ENCODE assay signal across 9 mouse cellular contexts in the genomic region with DNA sequence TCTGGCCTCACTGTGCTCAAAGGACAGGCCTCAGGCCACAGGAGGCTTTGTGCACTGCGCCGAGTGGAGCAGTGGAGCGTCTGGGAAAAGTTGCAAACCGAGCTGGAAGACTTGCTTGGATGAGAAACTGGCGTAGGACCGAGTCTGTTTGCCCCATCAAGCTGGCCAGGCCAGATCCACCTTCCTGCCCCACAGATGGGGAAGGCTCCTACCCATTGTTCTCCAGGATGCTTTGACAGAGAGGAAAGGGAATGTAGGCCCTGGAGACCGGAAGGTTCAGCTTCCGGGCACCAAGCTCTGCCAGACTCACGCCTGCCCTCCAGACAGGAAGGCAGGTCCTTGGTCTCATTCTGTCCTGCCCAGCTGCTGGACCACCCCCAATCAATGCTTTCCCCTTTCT. TPM values are rescaled to one million over a fixed set of nuclear protein-coding genes. Genes with fewer than 3 reads are reported as not detected.
DNase-seq lines count a peak whose midpoint lies in the region; ATAC-seq lines count a peak whose summit lies in the region.
"Had no signal": no experiment of that assay in that cellular context is flagged by ENCODE, and none has a peak within 500 bp of the region (broad histone marks: within the 10 kb centered on the region; RNA-seq: fewer than 3 reads in every experiment).

No protein-coding gene starts in this region.

- no peaks in the 10 kb centered on the region for H3K27me3 ChIP-seq in embryonic facial prominence, embryonic 15.5 days
- no peaks in the 10 kb centered on the region for H3K27me3 ChIP-seq in heart, embryonic 13.5 days (replicated peaks)
- no peaks in the 10 kb centered on the region for H3K27me3 ChIP-seq in kidney, embryonic 15.5 days
- no peaks in the 10 kb centered on the region for H3K27me3 ChIP-seq in lung, embryonic 15.5 days
- H3K27me3 ChIP-seq: Patski had no signal

- no peak overlapping the region for H3K9ac ChIP-seq in embryonic facial prominence, embryonic 15.5 days
- no peak overlapping the region for H3K9ac ChIP-seq in heart, embryonic 13.5 days
- no peak overlapping the region for H3K9ac ChIP-seq in kidney, embryonic 15.5 days
- no peak overlapping the region for H3K9ac ChIP-seq in lung, embryonic 15.5 days

- H3K9me3 ChIP-seq in embryonic facial prominence, embryonic 15.5 days (replicated peaks): no peaks in the 10 kb centered on the region
- no peaks in the 10 kb centered on the region for H3K9me3 ChIP-seq in heart, embryonic 13.5 days
- H3K9me3 ChIP-seq in kidney, embryonic 15.5 days (replicated peaks): no peaks in the 10 kb centered on the region
- H3K9me3 ChIP-seq in lung, embryonic 15.5 days: no peaks in the 10 kb centered on the region

- DNase-seq in frontal cortex, postnatal 10 days (ENCODE audit: low spot score in 2 of 2): no peak
- no peak for DNase-seq in embryo, embryonic 10.5 days (ENCODE audit: low spot score)
- no peak for DNase-seq in layer of hippocampus, adult 11-12 months (ENCODE audit: low spot score)
- DNase-seq: cerebellum, postnatal 14 days had no signal

- 57% methylated on average over 9 of the region's 9 CpGs for WGBS in embryonic facial prominence, embryonic 15.5 days
- 64% methylated on average over 9 of the region's 9 CpGs for WGBS in heart, embryonic 13.5 days
- 70% methylated on average over 9 of the region's 9 CpGs for WGBS in kidney, embryonic 15.5 days
- 55% methylated on average over 9 of the region's 9 CpGs for WGBS in lung, embryonic 15.5 days

- H3K4me3 ChIP-seq in embryonic facial prominence, embryonic 15.5 days (replicated peaks): no peak overlapping the region
- H3K4me3 ChIP-seq in heart, embryonic 13.5 days: no peak overlapping the region
- H3K4me3 ChIP-seq in kidney, embryonic 15.5 days (replicated peaks): no peak overlapping the region
- no peak overlapping the region for H3K4me3 ChIP-seq in lung, embryonic 15.5 days

- H3K36me3 ChIP-seq in embryonic facial prominence, embryonic 15.5 days: no peaks in the 10 kb centered on the region
- H3K36me3 ChIP-seq in heart, embryonic 13.5 days: no peaks in the 10 kb centered on the region
- no peaks in the 10 kb centered on the region for H3K36me3 ChIP-seq in kidney, embryonic 15.5 days
- no peaks in the 10 kb centered on the region for H3K36me3 ChIP-seq in lung, embryonic 15.5 days

- H3K4me2 ChIP-seq in embryonic facial prominence, embryonic 15.5 days (replicated peaks): no peak overlapping the region
- no peak overlapping the region for H3K4me2 ChIP-seq in heart, embryonic 13.5 days
- no peak overlapping the region for H3K4me2 ChIP-seq in kidney, embryonic 15.5 days
- H3K4me2 ChIP-seq in lung, embryonic 15.5 days: no peak overlapping the region

- H3K4me1 ChIP-seq in embryonic facial prominence, embryonic 15.5 days: 0 out of 2 replicates have a peak, but pooled peaks cover 2% of the 10 kb centered on the region
- peaks cover 29% of the 10 kb centered on the region for H3K4me1 ChIP-seq in heart, embryonic 13.5 days
- H3K4me1 ChIP-seq in kidney, embryonic 15.5 days: peaks cover 29% of the 10 kb centered on the region
- H3K4me1 ChIP-seq in lung, embryonic 15.5 days: peaks cover 30% of the 10 kb centered on the region

- H3K27ac ChIP-seq in embryonic facial prominence, embryonic 15.5 days (replicated peaks): 0 out of 2 replicates have a peak overlapping the region, but pooled peaks have one; percentile 1
- H3K27ac ChIP-seq in heart, embryonic 13.5 days (replicated peaks): peak overlapping the region; percentile 89
- H3K27ac ChIP-seq in kidney, embryonic 15.5 days: peak overlapping the region; percentile 81
- H3K27ac ChIP-seq in lung, embryonic 15.5 days: peak overlapping the region; percentile 85

- no peak for ATAC-seq in embryonic facial prominence, embryonic 15.5 days (ENCODE audit: insufficient number of reproducible peaks, low FRiP score, low TSS enrichment, low read depth)
- no peak for ATAC-seq in heart, embryonic 13.5 days (ENCODE audit: extremely low read depth, insufficient number of reproducible peaks, low FRiP score, low TSS enrichment)
- ATAC-seq in kidney, embryonic 15.5 days (replicated peaks; ENCODE audit: low FRiP score): peak; percentile 18; the same call in 1 of the 2 replicates
- ATAC-seq in lung, embryonic 15.5 days (ENCODE audit: borderline replicate concordance, extremely low read depth, low FRiP score, low TSS enrichment): peak; percentile 60
- ATAC-seq: Patski had no signal

RNA-seq across cellular contexts. Expression of a gene that starts 5.8 kb away (rescaled TPM):
- polyA plus RNA-seq in embryonic facial prominence, embryonic 15.5 days (2015; fragmentation: Nextera tagmentation; extraction: Ambion mirVana): 32.7 and 33.3 TPM in 2 replicates
- polyA plus RNA-seq in heart, embryonic 13.5 days (2015; fragmentation: Nextera tagmentation; extraction: Ambion mirVana): 47.9 and 49.9 TPM in 2 replicates
- 35.9 and 38.3 TPM in 2 replicates for polyA plus RNA-seq in kidney, embryonic 15.5 days (2015; fragmentation: Nextera tagmentation; extraction: Ambion mirVana)
- 71.2 and 74.7 TPM in 2 replicates for polyA plus RNA-seq in lung, embryonic 15.5 days (2015; fragmentation: Nextera tagmentation; extraction: Ambion mirVana)
- polyA plus RNA-seq: Patski had no signal

Comparison
In these comparisons a context has a peak if more than half of its experiments do, and no peak if none do; other contexts are left out.
1. ATAC-seq: peak in kidney, embryonic 15.5 days (single experiment) and lung, embryonic 15.5 days (single experiment); none in embryonic facial prominence, embryonic 15.5 days (single experiment) and heart, embryonic 13.5 days (single experiment).
2. H3K27ac ChIP-seq: peak in every context shown above with its lines; median percentile 89 in heart, embryonic 13.5 days; 85 in lung, embryonic 15.5 days; 81 in kidney, embryonic 15.5 days; 1 in embryonic facial prominence, embryonic 15.5 days.